ENCODE assay signal across 7 mouse cellular contexts in the genomic region with DNA sequence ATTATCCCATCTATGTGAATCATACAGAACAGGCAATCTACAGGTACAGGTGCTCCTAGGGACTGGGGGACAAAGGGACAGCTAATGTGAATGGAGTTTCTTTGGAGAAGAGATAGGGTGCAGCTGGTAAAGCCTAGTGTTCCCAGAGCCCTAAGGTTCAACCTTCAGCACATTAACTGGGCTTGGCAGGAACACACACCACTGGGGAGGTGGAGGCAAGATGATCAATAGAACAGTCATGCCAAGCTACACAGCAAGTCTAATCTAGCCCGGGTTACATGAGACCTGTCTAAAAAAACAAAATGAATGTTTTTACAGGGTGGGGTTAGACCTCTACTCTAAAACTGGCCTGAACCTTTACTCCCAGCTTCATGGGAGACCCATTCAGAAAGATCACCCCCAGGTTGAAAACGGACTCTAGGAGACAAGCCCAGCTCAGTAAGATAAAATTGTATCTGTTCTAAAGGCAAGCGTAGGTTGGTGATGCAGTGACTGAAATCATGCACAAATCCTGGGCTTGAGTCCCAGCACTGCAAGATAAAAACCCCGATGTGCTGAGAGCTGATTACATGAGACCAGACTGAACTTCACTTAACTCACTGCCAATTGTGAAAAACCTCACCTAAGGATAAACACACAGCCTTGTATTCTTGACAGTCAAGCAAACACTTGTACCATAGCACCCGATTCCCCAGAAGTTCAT. TPM values are rescaled to one million over a fixed set of nuclear protein-coding genes. Genes with fewer than 3 reads are reported as not detected.
DNase-seq lines count a peak whose midpoint lies in the region; ATAC-seq lines count a peak whose summit lies in the region.

No protein-coding gene starts in this region.

- ATAC-seq in lung, embryonic 16.5 days (ENCODE audit: low read depth) = no peak
- ATAC-seq in embryonic facial prominence, embryonic 12.5 days (ENCODE audit: insufficient number of reproducible peaks, insufficient read depth, low FRiP score, low TSS enrichment) = no peak
- no peak for ATAC-seq in intestine, embryonic 15.5 days
- no peak for ATAC-seq in neural tube, embryonic 11.5 days (ENCODE audit: insufficient read depth, low FRiP score, low TSS enrichment)

- no peaks in the 10 kb centered on the region for H3K9me3 ChIP-seq in lung, embryonic 16.5 days (ENCODE audit: control insufficient read depth, low read length)
- H3K9me3 ChIP-seq in embryonic facial prominence, embryonic 12.5 days = no peaks in the 10 kb centered on the region
- no peaks in the 10 kb centered on the region for H3K9me3 ChIP-seq in intestine, embryonic 15.5 days
- H3K9me3 ChIP-seq in neural tube, embryonic 11.5 days (ENCODE audit: control insufficient read depth, low read length) = no peaks in the 10 kb centered on the region

- no peak for DNase-seq in lung, postnatal 4 days
- DNase-seq in neural tube, embryonic 11.5 days (ENCODE audit: low spot score) = no peak
- DNase-seq in T-cell, adult 2 months (ENCODE audit: low spot score) = no peak
- DNase-seq in right cerebral cortex, postnatal 4 days = no peak

- WGBS in lung, embryonic 16.5 days = 1% methylated on average over 5 of the region's 5 CpGs
- WGBS in embryonic facial prominence, embryonic 12.5 days = 13% methylated on average over 5 of the region's 5 CpGs
- 3% methylated on average over 5 of the region's 5 CpGs for WGBS in intestine, embryonic 15.5 days
- 25% methylated on average over 5 of the region's 5 CpGs for WGBS in neural tube, embryonic 11.5 days

- no peak overlapping the region for H3K27ac ChIP-seq in lung, embryonic 16.5 days (ENCODE audit: low read length)
- H3K27ac ChIP-seq in embryonic facial prominence, embryonic 12.5 days = 0 out of 2 replicates have a peak overlapping the region, but pooled peaks have one; percentile 46
- H3K27ac ChIP-seq in intestine, embryonic 15.5 days = no peak overlapping the region
- H3K27ac ChIP-seq in neural tube, embryonic 11.5 days (ENCODE audit: low read depth, low read length) = no peak overlapping the region

- peaks cover 35% of the 10 kb centered on the region for H3K4me1 ChIP-seq in lung, embryonic 16.5 days (replicated peaks; ENCODE audit: control insufficient read depth, insufficient read depth, low read length)
- peaks cover 45% of the 10 kb centered on the region for H3K4me1 ChIP-seq in embryonic facial prominence, embryonic 12.5 days
- H3K4me1 ChIP-seq in intestine, embryonic 15.5 days (replicated peaks) = peaks cover 38% of the 10 kb centered on the region
- peaks cover 26% of the 10 kb centered on the region for H3K4me1 ChIP-seq in neural tube, embryonic 11.5 days (ENCODE audit: control insufficient read depth, insufficient read depth, low read length)

- H3K27me3 ChIP-seq in lung, embryonic 16.5 days (ENCODE audit: control insufficient read depth, insufficient read depth, low read depth, low read length) = no peaks in the 10 kb centered on the region
- no peaks in the 10 kb centered on the region for H3K27me3 ChIP-seq in embryonic facial prominence, embryonic 12.5 days
- no peaks in the 10 kb centered on the region for H3K27me3 ChIP-seq in intestine, embryonic 15.5 days (replicated peaks)
- no peaks in the 10 kb centered on the region for H3K27me3 ChIP-seq in neural tube, embryonic 11.5 days (ENCODE audit: control insufficient read depth, insufficient read depth, low read length)

- peak overlapping the region; percentile 52 for H3K9ac ChIP-seq in lung, embryonic 16.5 days (ENCODE audit: low read length)
- H3K9ac ChIP-seq in embryonic facial prominence, embryonic 12.5 days = peak overlapping the region; percentile 90
- H3K9ac ChIP-seq in intestine, embryonic 15.5 days = peak overlapping the region; percentile 50
- H3K9ac ChIP-seq in neural tube, embryonic 11.5 days (ENCODE audit: low read length) = peak overlapping the region; percentile 88

- peak overlapping the region; percentile 85 for H3K4me3 ChIP-seq in lung, embryonic 16.5 days (ENCODE audit: low read length)
- H3K4me3 ChIP-seq in embryonic facial prominence, embryonic 12.5 days = peak overlapping the region; percentile 79
- peak overlapping the region; percentile 84 for H3K4me3 ChIP-seq in intestine, embryonic 15.5 days (replicated peaks)
- H3K4me3 ChIP-seq in neural tube, embryonic 11.5 days (ENCODE audit: low read depth, low read length) = peak overlapping the region; percentile 68

- peaks cover 23% of the 10 kb centered on the region for H3K36me3 ChIP-seq in lung, embryonic 16.5 days (ENCODE audit: control insufficient read depth, insufficient read depth, low read length)
- H3K36me3 ChIP-seq in embryonic facial prominence, embryonic 12.5 days = peaks cover 49% of the 10 kb centered on the region
- peaks cover 15% of the 10 kb centered on the region for H3K36me3 ChIP-seq in intestine, embryonic 15.5 days
- peaks cover 15% of the 10 kb centered on the region for H3K36me3 ChIP-seq in neural tube, embryonic 11.5 days (ENCODE audit: control insufficient read depth, insufficient read depth, low read length)

- peak overlapping the region; percentile 66 for H3K4me2 ChIP-seq in lung, embryonic 16.5 days (ENCODE audit: low read depth, low read length)
- H3K4me2 ChIP-seq in embryonic facial prominence, embryonic 12.5 days (replicated peaks) = peak overlapping the region; percentile 95
- H3K4me2 ChIP-seq in intestine, embryonic 15.5 days (replicated peaks) = peak overlapping the region; percentile 70
- peak overlapping the region; percentile 85 for H3K4me2 ChIP-seq in neural tube, embryonic 11.5 days (ENCODE audit: low read depth)

RNA-seq across cellular contexts. Expression of gene Sec31a, which starts 12.1 kb away (rescaled TPM):
- 156 and 161 TPM in 2 replicates for polyA plus RNA-seq in lung, embryonic 16.5 days (2015; fragmentation: Nextera tagmentation; extraction: Ambion mirVana)
- 156 TPM in 2 replicates for polyA plus RNA-seq in embryonic facial prominence, embryonic 12.5 days (2016; fragmentation: Nextera tagmentation; extraction: Ambion mirVana)
- polyA plus RNA-seq in intestine, embryonic 15.5 days (2015; fragmentation: Nextera tagmentation; extraction: Ambion mirVana) = 179 and 181 TPM in 2 replicates
- 119 and 131 TPM in 2 replicates for polyA plus RNA-seq in neural tube, embryonic 11.5 days (2014; fragmentation: Nextera tagmentation; extraction: Ambion mirVana)
